Mouse (Mus musculus) NIH3T3 (cell line): ENCODE measurements around the gene Zfp462.
A peak's percentile ranks its signal among the peaks of the same experiment; 100 is the strongest.

Experiments
- DNase-seq: peaks from one replicate; pipeline ENCODE4 v3.0.0-alpha.2; 2012; ENCODE audit warnings: low read depth

Gene Zfp462

GRCm38 (mm10) chr4:55117839-55118487 is 173.1 kb downstream of the Zfp462 start:
- no peak for DNase-seq

- no peak for DNase-seq
These were observed 176.3 kb downstream of the Zfp462 start for GRCm38 (mm10) chr4:55121126-55121525.

GRCm38 (mm10) chr4:55121952-55122351 is 177.1 kb downstream of the Zfp462 start:
- DNase-seq = no peak

GRCm38 (mm10) chr4:55124126-55124525 is 179.3 kb downstream of the Zfp462 start:
- DNase-seq = no peak

GRCm38 (mm10) chr4:55125048-55125737 is 180.3 kb downstream of the Zfp462 start:
- no peak for DNase-seq

GRCm38 (mm10) chr4:55125738-55126054 is 180.8 kb downstream of the Zfp462 start:
- no peak for DNase-seq

GRCm38 (mm10) chr4:55127228-55127901 is 182.5 kb downstream of the Zfp462 start:
- peak; percentile 26 for DNase-seq

- DNase-seq = no peak
These were observed 183.4 kb downstream of the Zfp462 start for GRCm38 (mm10) chr4:55128088-55128835.
